Mouse (Mus musculus): ENCODE measurements around the gene Cnpy1.

Cnpy1 gene

DNA sequence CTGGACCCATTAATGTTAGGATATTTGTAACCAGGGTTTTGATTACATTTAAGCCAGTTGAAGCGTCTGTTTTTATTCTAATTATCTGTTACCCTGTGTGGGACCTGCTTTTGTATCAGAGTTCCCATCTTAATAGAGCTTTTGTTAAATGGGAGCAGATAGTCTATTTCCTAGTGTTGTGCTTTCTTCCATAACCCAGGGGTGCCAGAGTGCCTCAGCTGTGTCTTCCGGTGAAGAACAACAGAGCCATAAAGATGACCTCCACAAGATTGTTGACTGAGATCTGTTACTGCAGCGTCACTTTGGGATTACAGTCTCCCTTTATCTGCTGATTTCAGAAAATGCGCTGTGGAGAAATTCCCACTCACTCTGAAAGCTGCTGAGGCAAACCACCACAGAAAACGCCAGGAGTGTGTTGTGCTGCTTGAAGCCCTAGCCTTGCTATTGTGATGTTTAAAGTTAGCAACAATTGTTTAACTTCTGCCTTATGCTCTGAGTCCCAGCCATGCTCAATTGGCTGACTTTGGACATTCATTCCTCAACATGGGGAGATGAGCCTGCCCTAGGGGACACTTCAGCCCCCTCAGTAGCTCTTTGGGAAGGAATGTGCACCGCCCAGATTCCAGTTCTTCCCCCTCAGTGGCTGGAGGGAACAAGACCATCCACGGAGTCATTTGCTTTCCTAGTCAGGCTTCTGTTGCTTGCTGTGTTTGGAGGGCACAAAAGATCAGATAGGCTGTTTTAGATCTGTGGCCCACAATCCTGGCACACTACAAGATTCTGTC lies 46.3 kb downstream of the Cnpy1 start:
- no peaks in the 10 kb centered on the region for H3K27me3 ChIP-seq (ENCODE audit: insufficient read depth, low read length)
- peaks cover 74% of the 10 kb centered on the region for H3K36me3 ChIP-seq (ENCODE audit: insufficient read depth, low read length)
- H3K4me3 ChIP-seq (replicated peaks; ENCODE audit: low read length): peak overlapping the region; percentile 3; the same call in 1 of the 2 replicates
- TF ChIP-seq POU5F1 (IDR thresholded peaks at IDR 0.05; ENCODE audit: borderline replicate concordance, low read length) (no peak), NANOG (IDR thresholded peaks at IDR 0.05; ENCODE audit: borderline replicate concordance, low read length) (peak; percentile 92)
- H3K4me1 ChIP-seq (replicated peaks; ENCODE audit: low read depth, low read length): peaks cover 98% of the 10 kb centered on the region
- no peaks in the 10 kb centered on the region for H3K9me3 ChIP-seq (ENCODE audit: low read length)

DNA sequence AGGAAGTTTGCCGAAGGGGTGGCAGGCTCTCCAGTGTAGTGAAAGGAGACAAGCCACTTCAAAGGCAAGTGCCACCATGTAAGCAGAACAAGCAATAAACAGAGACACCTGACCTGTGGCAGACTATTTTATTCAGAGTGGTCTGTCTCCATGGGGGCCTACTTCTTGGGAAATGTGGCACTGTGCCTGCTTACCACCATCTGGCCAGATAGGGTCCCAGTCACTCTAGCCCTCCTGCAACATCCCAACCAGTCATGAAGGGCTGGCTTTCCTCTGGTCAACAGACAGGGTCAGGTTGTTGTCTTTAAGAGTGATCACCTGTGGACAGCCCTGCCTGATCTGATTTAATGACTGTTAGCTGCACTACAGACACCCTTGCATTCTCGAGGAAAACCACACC lies 50.1 kb downstream of the Cnpy1 start:
- no peak overlapping the region for H3K4me3 ChIP-seq (replicated peaks; ENCODE audit: low read length)
- peaks cover 75% of the 10 kb centered on the region for H3K4me1 ChIP-seq (replicated peaks; ENCODE audit: low read depth, low read length)
- no peaks in the 10 kb centered on the region for H3K9me3 ChIP-seq (ENCODE audit: low read length)
- peaks cover 36% of the 10 kb centered on the region for H3K36me3 ChIP-seq (ENCODE audit: insufficient read depth, low read length)
- no peak for TF ChIP-seq NANOG (IDR thresholded peaks at IDR 0.05; ENCODE audit: borderline replicate concordance, low read length)
- no peak for TF ChIP-seq POU5F1 (IDR thresholded peaks at IDR 0.05; ENCODE audit: borderline replicate concordance, low read length)
- no peak for TF ChIP-seq CTCF (conservative IDR thresholded peaks at IDR 0.05; ENCODE audit: low read length)
- peaks cover 19% of the 10 kb centered on the region for H3K27me3 ChIP-seq (ENCODE audit: insufficient read depth, low read length)

DNA sequence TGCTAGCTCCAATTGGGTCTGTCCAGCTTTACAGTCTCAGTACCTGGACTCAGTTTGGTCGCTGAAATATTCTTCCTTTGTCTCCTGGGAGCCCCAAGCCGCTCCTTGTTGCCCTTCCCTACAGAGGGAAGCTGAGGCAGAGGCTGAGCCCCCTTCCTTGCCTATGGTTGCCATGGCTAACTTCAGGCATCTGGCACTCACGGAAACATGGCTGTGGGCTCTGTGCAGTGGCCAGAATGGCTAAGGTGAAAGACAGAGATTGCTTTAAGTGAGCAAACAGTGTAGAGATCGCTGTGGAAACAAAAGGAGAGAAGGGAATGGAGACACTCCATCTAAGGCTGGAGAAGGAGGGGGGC lies 53.5 kb downstream of the Cnpy1 start:
- H3K9me3 ChIP-seq (ENCODE audit: low read length): no peaks in the 10 kb centered on the region
- H3K4me1 ChIP-seq (replicated peaks; ENCODE audit: low read depth, low read length): peaks cover 43% of the 10 kb centered on the region
- H3K27me3 ChIP-seq (ENCODE audit: insufficient read depth, low read length): peaks cover 43% of the 10 kb centered on the region
- peaks cover 11% of the 10 kb centered on the region for H3K36me3 ChIP-seq (ENCODE audit: insufficient read depth, low read length)
- TF ChIP-seq NANOG (IDR thresholded peaks at IDR 0.05; ENCODE audit: borderline replicate concordance, low read length) (no peak), CTCF (conservative IDR thresholded peaks at IDR 0.05; ENCODE audit: low read length) (no peak), POU5F1 (IDR thresholded peaks at IDR 0.05; ENCODE audit: borderline replicate concordance, low read length) (no peak)
- H3K4me3 ChIP-seq (replicated peaks; ENCODE audit: low read length): no peak overlapping the region

DNA sequence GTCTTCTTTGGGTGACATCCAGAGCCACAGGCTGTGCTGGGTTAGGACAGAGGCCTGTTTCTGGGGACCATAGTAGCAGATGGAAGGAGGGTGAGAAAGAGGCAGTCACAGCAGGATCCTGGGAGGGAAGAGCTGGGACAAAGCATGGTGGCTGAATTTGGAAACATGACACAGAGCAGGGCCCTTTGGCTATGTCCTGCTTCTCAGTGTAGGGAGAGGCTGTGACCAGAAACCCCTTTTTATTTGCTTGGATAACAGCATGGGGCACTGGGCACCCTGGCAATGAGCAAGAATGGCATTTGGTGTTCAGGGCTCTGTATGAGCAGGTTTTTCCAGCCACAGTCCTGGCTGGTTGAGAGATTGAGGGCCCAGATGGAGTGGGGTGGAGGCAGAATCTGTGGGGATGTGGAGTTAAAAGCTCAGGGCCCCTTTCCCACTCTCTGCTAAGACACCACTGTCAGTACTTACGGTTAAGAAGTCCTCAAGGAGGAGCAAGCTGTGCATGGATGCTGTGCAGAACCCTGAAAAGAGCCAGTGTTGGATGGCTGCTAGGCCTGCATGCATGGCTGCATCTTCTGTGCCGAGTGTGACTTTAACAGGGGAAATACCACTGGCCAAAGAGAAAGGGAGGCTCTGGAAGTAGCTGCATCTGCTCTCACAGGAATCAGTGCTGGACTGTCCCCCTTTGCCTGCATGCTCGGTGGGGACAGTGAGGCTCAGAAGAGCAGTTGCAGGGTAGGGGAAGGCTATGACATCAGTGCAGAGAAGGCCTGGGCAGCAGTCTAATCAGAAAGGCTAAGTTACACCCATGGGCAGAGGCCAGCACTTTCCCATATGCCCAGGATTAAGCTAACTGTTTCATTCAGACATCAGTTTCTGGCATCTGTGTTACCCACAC lies 54.2 kb downstream of the Cnpy1 start:
- H3K36me3 ChIP-seq (ENCODE audit: insufficient read depth, low read length): peaks cover 6% of the 10 kb centered on the region; the same call in 1 of the 2 replicates

DNA sequence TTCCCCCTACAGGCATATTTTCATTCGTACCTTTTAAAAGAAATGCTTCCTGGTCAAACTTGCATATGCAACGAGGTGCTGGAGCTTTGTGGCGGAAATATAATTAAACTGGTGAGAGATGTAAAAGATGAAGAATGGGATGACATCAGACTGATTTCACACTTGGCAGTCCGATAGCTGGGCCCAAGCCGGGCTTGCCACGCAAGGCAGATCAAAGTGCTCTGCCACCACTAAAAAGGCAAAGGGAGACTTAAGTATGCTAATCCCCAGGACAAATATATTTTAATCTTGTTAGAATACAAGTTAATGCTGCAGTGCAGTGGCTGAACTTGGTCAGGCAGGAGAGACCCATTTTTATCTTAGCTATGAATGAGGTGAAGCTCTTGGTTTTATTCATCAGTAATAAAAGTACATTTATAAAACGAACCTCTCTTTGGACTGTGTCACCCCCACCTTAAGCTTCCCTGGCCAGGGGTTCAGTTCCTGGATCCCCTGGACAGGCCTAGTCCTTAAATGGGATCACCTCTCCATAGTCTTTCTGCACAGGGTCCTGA lies 66.3 kb downstream of the Cnpy1 start:
- TF ChIP-seq CTCF (conservative IDR thresholded peaks at IDR 0.05; ENCODE audit: low read length) (no peak), POU5F1 (IDR thresholded peaks at IDR 0.05; ENCODE audit: borderline replicate concordance, low read length) (no peak), NANOG (IDR thresholded peaks at IDR 0.05; ENCODE audit: borderline replicate concordance, low read length) (no peak)
- H3K27me3 ChIP-seq (ENCODE audit: insufficient read depth, low read length): peaks cover 60% of the 10 kb centered on the region
- peaks cover 60% of the 10 kb centered on the region for H3K4me1 ChIP-seq (replicated peaks; ENCODE audit: low read depth, low read length)

More for the DNA sequence above, 54.2 kb downstream of the Cnpy1 start:
- Histone ChIP-seq H3K9me3 (ENCODE audit: low read length) (no peaks in the 10 kb centered on the region), H3K4me1 (replicated peaks; ENCODE audit: low read depth, low read length) (peaks cover 44% of the 10 kb centered on the region), H3K27me3 (ENCODE audit: insufficient read depth, low read length) (peaks cover 47% of the 10 kb centered on the region), H3K4me3 (replicated peaks; ENCODE audit: low read length) (no peak overlapping the region)
- no peak for TF ChIP-seq NANOG (IDR thresholded peaks at IDR 0.05; ENCODE audit: borderline replicate concordance, low read length)
- no peak for TF ChIP-seq CTCF (conservative IDR thresholded peaks at IDR 0.05; ENCODE audit: low read length)
- TF ChIP-seq POU5F1 (IDR thresholded peaks at IDR 0.05; ENCODE audit: borderline replicate concordance, low read length): no peak

DNA sequence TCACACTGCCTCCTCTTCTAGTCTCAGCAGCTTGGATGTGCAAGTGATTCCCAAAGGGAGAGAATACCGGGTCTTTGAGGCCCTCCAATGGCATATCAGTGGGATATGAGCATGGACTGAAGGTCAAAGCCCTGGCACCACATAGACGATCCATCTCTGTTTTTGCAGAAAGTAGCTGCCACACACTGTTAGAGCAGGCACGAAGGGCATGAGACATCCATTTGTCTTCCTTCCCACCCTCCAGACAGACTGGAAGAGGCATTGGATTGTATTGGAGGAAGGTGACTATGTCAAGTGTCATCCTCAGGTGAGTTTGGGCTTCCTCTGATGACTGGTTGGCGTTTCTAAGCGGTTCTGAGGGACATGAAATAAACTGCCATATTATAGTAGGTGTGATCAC lies 67.3 kb downstream of the Cnpy1 start:
- H3K27me3 ChIP-seq (ENCODE audit: insufficient read depth, low read length): peaks cover 54% of the 10 kb centered on the region
- H3K36me3 ChIP-seq (ENCODE audit: insufficient read depth, low read length): no peaks in the 10 kb centered on the region
- H3K4me1 ChIP-seq (replicated peaks; ENCODE audit: low read depth, low read length): peaks cover 70% of the 10 kb centered on the region
- peaks cover 9% of the 10 kb centered on the region for H3K9me3 ChIP-seq (ENCODE audit: low read length)
- TF ChIP-seq POU5F1 (IDR thresholded peaks at IDR 0.05; ENCODE audit: borderline replicate concordance, low read length): no peak
- no peak for TF ChIP-seq NANOG (IDR thresholded peaks at IDR 0.05; ENCODE audit: borderline replicate concordance, low read length)
- TF ChIP-seq CTCF (conservative IDR thresholded peaks at IDR 0.05; ENCODE audit: low read length): no peak
- no peak overlapping the region for H3K4me3 ChIP-seq (replicated peaks; ENCODE audit: low read length)

More for the DNA sequence above, 66.3 kb downstream of the Cnpy1 start:
- Histone ChIP-seq H3K36me3 (ENCODE audit: insufficient read depth, low read length) (no peaks in the 10 kb centered on the region), H3K9me3 (ENCODE audit: low read length) (peaks cover 9% of the 10 kb centered on the region), H3K4me3 (replicated peaks; ENCODE audit: low read length) (no peak overlapping the region)

DNA sequence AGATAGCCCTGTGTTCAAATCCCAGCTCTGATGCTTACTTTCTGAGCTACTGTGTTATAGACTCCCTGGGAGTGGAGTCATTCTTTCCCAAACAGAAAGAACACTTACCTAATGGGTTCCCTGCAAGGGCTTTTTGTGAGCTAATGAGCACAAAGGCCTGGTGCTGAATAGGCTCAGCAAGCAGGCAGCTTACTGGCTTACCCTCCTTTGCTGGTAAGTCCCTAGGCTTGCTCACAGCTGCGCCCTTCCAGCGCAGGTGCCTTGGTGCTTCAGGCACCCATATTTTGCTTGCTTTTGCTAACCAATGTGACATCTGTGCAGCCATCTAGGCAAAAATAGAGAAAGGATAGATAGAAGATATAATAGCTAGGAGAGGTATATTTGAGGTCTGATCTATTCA lies 69.0 kb downstream of the Cnpy1 start:
- Histone ChIP-seq H3K9me3 (ENCODE audit: low read length) (peaks cover 9% of the 10 kb centered on the region), H3K4me3 (replicated peaks; ENCODE audit: low read length) (no peak overlapping the region), H3K27me3 (ENCODE audit: insufficient read depth, low read length) (peaks cover 58% of the 10 kb centered on the region), H3K4me1 (replicated peaks; ENCODE audit: low read depth, low read length) (peaks cover 72% of the 10 kb centered on the region), H3K36me3 (ENCODE audit: insufficient read depth, low read length) (no peaks in the 10 kb centered on the region)
- TF ChIP-seq NANOG (IDR thresholded peaks at IDR 0.05; ENCODE audit: borderline replicate concordance, low read length): peak; percentile 87
- no peak for TF ChIP-seq POU5F1 (IDR thresholded peaks at IDR 0.05; ENCODE audit: borderline replicate concordance, low read length)

DNA sequence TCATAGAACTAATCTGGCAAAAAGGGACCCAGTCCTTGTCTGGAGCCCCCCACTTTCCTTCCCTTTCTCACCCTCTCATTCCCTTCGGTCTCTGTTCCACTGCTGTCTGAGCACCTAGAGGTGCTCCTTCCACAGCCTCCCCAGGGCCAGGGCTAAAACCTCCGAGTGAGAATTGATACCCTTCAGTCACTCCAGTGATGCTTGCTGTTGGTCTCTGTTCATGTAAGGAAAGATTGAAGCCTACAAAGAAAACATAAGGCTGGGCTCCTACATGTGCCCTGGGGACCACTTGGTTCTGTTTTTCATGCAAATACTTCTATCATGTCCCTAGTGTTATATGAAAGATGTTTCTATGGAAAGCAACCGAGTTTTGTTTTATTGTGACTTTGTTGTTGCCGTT lies 69.6 kb downstream of the Cnpy1 start:
- Histone ChIP-seq H3K4me3 (replicated peaks; ENCODE audit: low read length) (no peak overlapping the region), H3K36me3 (ENCODE audit: insufficient read depth, low read length) (no peaks in the 10 kb centered on the region), H3K4me1 (replicated peaks; ENCODE audit: low read depth, low read length) (peaks cover 75% of the 10 kb centered on the region), H3K9me3 (ENCODE audit: low read length) (peaks cover 9% of the 10 kb centered on the region), H3K27me3 (ENCODE audit: insufficient read depth, low read length) (peaks cover 59% of the 10 kb centered on the region)
- TF ChIP-seq POU5F1 (IDR thresholded peaks at IDR 0.05; ENCODE audit: borderline replicate concordance, low read length) (no peak), CTCF (conservative IDR thresholded peaks at IDR 0.05; ENCODE audit: low read length) (no peak), NANOG (IDR thresholded peaks at IDR 0.05; ENCODE audit: borderline replicate concordance, low read length) (no peak)
